Mouse (Mus musculus) hematopoietic stem cell, adult 5-6 weeks (primary cell): Measurements from ENCODE around the gene Arsk. TPM values are rescaled to one million over a fixed set of nuclear protein-coding genes. Genes with fewer than 3 reads are reported as not detected.

Experiments used
- ATAC-seq, 2 experiments: fragments of 125-278 bp in 1 of 2; replicated peaks in 1 of 2; 2 replicates each; pipeline ENCODE4 v1.8.0; 2016 to 2017; ENCODE audit warnings: inconsistent platforms in 2 of 2, mild to moderate bottlenecking in 2 of 2, moderate number of reproducible peaks in 2 of 2, low read depth in 1 of 2, moderate TSS enrichment in 1 of 2; ENCODE audit not compliant: low FRiP score in 2 of 2, poor library complexity in 2 of 2, severe bottlenecking in 2 of 2, insufficient read depth in 1 of 2, low TSS enrichment in 1 of 2
- total RNA-seq: library from RNA; stranded (forward); fragments of 172-1452, 232-1000 nt; gene quantifications from 2 replicates; pipeline ENCODE4 v1.2.3, GENCODE M21; 2017

Gene Arsk
- 23.5 and 43.2 TPM in 2 replicates for total RNA-seq

DNA sequence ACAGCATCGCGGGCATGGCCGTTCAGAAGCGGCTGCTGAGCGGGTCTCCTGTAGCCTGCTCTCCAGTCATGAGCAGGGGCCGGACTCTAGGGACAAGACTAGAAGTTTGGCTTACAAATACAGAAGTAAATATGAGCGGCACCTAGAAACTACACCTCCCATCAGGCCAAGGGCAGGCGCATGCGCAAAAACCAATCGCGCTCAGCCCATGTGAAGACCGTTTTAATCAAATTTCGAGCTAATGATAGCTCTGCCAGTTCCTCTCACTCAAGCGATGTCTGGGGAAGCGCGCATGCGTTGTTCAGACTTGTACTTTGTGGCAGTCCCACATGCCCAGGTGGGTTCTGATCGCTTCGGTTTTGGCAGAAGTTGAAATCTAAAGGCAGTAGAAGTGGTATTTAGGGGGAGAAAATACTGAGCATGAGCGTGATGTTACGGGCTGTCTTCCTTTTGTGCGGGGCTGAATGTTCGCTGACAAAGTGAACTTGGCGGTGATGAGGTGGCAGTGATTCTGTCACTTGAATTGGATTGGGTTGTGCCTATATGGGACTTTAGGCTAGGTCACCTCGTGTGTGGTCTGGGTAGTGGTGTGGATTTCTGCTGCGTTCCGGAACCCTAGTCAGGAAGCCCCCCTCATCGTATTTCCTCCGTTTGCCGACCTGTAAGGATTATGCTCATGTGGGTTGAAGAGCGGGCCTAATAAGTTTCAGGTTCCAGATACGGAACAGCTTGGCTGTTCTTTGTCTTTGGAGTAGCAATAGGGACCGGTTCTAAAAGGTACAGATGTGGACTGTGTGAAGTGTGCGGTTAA, at the start of gene Arsk, which contains the start of gene Ttc37:
TSS of gene Arsk (minus strand) at position 168 of the 811 bp plus-strand sequence.
TSS of gene Ttc37 (plus strand) at position 242 of the 811 bp plus-strand sequence.
- ATAC-seq = peak; percentile 92 to 93

DNA sequence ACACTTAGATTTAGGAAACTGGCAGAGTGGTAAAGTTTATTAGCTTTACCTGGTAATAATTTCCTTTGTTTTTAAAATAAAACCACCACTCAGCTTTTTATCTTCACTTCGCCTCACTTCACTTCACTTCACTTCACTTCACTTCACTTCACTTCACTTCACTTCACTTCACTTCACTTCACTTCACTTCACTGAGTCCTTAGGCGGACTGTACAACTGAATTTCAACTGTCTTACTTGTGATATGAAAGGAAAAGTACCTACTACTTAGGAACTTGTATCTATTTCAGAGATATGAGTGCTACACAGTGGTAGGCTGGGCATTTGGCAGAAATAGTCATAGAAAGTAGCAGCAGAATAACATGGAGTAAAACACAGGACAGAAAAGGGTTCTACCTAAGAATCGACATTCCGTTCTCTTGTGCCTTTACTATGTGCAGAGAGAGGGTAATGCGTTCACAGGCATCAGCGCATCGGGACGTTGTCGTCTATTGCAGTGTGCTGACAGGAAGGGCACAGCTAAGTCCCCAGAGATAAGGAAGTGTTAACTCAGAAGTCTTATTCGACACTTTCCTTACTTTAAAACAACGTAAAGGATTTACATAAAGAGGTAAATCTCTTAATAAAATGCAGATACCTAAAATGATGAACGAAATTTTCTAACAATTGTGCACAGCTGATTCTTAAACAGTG, 42.8 kb upstream of the Arsk start:
- ATAC-seq = no peak

DNA sequence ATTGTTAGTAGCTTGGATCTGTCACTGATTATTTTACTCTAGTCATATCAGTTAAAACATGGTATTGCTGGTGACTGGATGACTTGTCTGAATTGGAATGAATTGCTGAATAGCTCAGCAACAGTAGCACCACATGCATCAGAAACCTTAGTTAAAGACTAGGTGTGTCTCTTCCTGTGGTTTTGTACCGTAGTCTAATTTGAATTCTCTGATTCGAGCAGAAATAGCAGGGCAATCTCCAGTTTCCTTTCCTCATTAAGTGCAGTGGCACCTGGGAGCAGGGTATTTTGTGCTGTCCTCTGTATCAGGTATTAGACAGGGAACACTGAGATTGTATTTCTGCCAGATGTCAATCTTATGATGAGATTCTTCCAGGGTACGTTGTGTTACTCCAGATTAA, 40.4 kb upstream of the Arsk start:
- no peak for ATAC-seq

- no peak for ATAC-seq
These were observed 34.0 kb upstream of the Arsk start for GRCm38 (mm10) chr13:76132415-76132814.

DNA sequence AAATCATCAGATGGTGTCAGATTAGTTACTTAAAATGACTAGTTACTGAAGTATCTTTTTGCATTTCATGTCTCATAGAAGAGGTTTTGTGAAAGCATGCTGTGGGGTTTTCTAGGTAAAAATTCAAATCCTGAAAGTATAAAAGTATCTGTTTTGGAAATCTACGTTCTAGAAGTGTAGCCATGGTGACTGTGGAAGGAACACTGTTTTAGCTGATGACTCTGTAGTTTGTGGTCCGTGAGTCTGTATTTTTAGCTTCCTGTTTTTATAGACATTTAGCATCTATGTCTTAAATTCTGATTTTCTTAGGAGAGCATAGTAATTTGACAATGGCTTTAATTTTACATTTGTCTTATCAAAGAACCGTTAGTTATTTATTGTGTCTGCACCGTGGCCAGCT, 30.3 kb upstream of the Arsk start:
- peak; percentile 86 to 90; a peak in 3 of 4 replicates for ATAC-seq

DNA sequence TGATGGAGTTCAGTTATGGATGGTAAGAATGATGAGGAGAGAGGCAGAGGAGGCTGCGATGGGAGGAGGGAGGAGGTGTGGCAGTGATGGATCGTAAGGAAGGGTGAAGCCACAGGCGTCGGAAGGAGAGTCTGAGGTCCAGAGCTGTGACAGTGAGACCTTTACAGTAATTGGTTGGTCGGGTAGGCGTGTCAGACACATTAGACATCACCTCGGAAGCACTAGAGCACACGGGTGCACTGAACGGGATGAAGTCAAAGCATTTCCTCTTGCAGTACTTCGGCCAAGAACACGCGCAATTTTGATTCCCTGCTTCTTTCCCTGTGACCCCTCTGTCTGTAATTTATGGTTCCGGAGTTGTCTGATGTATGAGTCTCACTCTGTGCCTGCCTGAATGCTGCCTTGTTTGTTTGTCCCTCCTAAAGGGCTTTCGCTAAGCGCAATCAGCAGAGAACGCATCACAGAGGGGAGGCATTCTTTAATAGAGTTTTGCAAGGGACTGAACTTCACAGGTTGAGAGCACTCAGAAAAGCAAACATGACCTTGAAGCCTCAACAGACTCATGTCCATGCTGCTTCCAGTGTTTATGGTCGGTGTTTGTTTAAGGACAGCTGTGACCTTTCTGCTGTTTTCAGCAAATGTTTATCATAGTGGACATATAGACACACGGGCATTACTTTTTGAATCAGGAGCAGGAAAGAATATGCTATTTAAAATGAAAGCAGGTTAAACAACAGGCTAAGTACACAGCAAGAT, 10.8 kb upstream of the Arsk start:
- no peak for ATAC-seq

GRCm38 (mm10) chr13:76101989-76102388, 3.5 kb upstream of the Arsk start:
- no peak for ATAC-seq

- ATAC-seq = peak; percentile 65 to 66
These were observed 356 bp downstream of the Arsk start for GRCm38 (mm10) chr13:76098116-76098492.

DNA sequence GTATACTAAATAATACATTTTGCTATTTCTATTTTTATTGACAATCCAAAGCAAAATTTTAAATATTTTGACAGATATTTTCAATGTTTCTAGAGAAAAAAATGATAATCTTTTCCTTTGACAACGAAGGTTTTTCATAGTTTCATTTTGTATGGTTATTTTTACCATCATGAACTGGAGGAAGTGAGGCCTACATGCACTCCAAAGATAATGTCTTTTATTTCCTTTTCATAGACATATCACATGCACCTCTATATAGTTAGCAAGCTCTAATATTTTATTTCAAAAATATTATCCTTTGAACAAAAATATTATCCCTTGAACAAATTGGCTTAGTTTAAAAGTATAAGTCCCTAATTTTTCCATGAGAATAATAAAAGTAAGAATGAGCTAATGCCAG, 24.1 kb downstream of the Arsk start:
- ATAC-seq = peak; percentile 48 to 69; a peak in 3 of 4 replicates

- no peak for ATAC-seq
These were observed 34.0 kb downstream of the Arsk start for GRCm38 (mm10) chr13:76064363-76064945.

GRCm38 (mm10) chr13:76063548-76063947, 34.9 kb downstream of the Arsk start:
- no peak; a peak in 1 of 4 replicates for ATAC-seq

DNA sequence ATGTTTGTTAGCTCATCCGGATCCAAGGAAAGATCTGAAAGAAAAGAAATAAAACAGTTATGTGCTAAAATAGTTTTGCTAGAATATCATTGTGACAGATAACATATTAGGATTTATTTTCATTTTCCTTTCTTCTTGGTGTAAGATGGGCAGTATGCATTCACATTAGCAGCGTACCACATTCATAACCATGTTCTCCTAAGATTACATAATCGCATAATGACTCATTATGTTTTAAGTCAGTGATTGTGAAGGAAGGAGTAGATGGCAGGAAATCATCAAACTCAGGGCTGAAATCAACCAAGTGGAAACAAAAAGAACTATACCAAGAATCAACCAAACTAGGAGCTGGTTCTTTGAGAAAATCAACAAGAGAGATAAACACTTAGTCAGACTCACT, 35.9 kb downstream of the Arsk start:
- ATAC-seq = no peak

DNA sequence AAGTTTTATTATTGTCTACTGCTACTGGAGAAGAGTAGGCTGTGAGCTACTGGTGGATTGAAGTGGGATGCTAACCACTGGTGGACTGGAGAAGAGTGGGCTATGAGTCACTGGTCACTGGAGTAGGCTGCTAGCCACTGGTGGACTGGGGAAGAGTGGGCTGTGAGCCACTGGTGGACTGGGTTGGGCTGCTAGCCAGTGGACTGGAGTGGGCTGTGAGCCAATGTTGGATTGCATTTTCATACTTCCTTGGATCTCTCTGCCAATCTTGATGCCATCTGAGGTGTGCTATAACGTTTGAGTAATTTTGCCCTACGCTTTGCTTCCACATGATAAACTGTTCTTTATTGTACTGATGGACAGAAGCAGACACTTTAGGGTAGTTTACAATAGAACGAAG, 36.3 kb downstream of the Arsk start:
- no peak for ATAC-seq

GRCm38 (mm10) chr13:76059591-76059990, 38.9 kb downstream of the Arsk start:
- ATAC-seq = no peak

DNA sequence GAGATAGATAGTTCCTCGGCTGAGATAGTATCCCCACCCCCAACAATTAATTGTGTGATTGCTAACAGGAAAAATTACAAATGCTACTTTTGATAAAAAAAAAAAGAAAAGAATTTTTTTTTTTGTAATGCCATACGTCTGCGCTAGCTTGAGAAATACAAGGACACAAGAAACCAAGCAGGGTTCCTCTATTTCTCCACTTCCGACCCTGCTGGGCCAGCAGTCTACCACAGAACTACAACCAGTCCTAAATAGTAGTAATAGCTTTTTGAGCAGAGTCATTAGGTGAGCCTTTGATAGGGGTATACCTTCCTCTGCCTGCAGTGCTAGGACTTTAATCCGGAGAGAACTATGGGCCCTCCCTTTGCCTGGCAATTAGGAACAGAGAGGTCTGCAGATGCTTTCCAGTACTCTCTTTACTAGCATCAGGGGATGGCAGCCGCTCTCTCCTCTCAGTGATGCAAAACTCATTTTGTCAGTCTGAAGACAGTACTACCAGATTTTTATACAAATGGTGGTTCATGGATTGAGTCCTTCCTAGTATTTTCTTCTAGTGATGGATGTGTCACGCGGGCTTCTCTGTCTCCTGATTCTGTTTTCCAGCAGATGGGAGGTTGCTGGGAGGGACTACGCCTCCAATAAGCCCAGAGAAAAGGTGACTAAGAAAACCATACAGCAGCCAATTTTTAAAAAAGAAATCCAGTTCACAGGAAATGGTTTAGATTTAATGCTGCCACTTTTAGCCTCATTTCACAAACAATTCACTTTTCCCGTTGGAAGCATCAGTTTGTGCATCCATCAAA, 41.0 kb downstream of the Arsk start:
- peak in 1 of 2 experiments; percentile 51; a peak in 1 of 4 replicates for ATAC-seq

GRCm38 (mm10) chr13:76056896-76057266, 41.6 kb downstream of the Arsk start, which contains the start of gene Gpr150:
TSS of gene Gpr150 (minus strand) at chr13:76056996.
- ATAC-seq = no peak

- ATAC-seq = peak; percentile 63 to 78
These were observed 42.2 kb downstream of the Arsk start for GRCm38 (mm10) chr13:76056261-76056724.
